Mouse (Mus musculus) liver, adult (tissue): ENCODE measurements around the gene Svop.
A peak's percentile ranks its signal among the peaks of the same experiment; 100 is the strongest.

Source experiments
- GATA4 ChIP-seq: IDR thresholded peaks from 2 replicates; pipeline ENCODE4 v1.6.1; 2014; ENCODE audit warnings: mild to moderate bottlenecking, low read length; ENCODE audit not compliant: insufficient replicate concordance

Gene Svop

GRCm38 (mm10) chr5:113996458-113996857 is 94.9 kb downstream of the Svop start:
- no peak for TF ChIP-seq GATA4

GRCm38 (mm10) chr5:113993487-113994465 is 97.6 kb downstream of the Svop start, which contains the start of gene Ssh1:
TSS of gene Ssh1 (minus strand) at chr5:113993894.
- no peak for TF ChIP-seq GATA4

GRCm38 (mm10) chr5:113993031-113993486 is 98.3 kb downstream of the Svop start:
- TF ChIP-seq GATA4, result no peak

GRCm38 (mm10) chr5:113992339-113992831 is 99.0 kb downstream of the Svop start:
- TF ChIP-seq GATA4, result no peak

GRCm38 (mm10) chr5:113991141-113991540 is 100.2 kb downstream of the Svop start:
- TF ChIP-seq GATA4, result no peak

GRCm38 (mm10) chr5:113990593-113990992 is 100.8 kb downstream of the Svop start:
- TF ChIP-seq GATA4, result no peak

GRCm38 (mm10) chr5:113989437-113990024 is 101.8 kb downstream of the Svop start:
- no peak for TF ChIP-seq GATA4

- peak; percentile 61; the same call in 1 of the 2 replicates for TF ChIP-seq GATA4
Measured at GRCm38 (mm10) chr5:113986182-113986961, 105.0 kb downstream of the Svop start.

GRCm38 (mm10) chr5:113985737-113986136 is 105.6 kb downstream of the Svop start:
- no peak for TF ChIP-seq GATA4

GRCm38 (mm10) chr5:113984025-113984740 is 107.2 kb downstream of the Svop start:
- no peak for TF ChIP-seq GATA4

GRCm38 (mm10) chr5:113983541-113983940 is 107.8 kb downstream of the Svop start:
- TF ChIP-seq GATA4, result no peak

GRCm38 (mm10) chr5:113981843-113982242 is 109.5 kb downstream of the Svop start:
- no peak for TF ChIP-seq GATA4

GRCm38 (mm10) chr5:113981171-113981570 is 110.2 kb downstream of the Svop start:
- TF ChIP-seq GATA4, result no peak

GRCm38 (mm10) chr5:113980511-113980910 is 110.9 kb downstream of the Svop start:
- TF ChIP-seq GATA4, result no peak
